22 mouse cellular contexts compared by ENCODE assay signal in genomic region chr17:87849897-87850296, GRCm38 (mm10). TPM values are rescaled to one million over a fixed set of nuclear protein-coding genes. Genes with fewer than 3 reads are reported as not detected.
A peak's percentile ranks its signal among the peaks of the same experiment; 100 is the strongest.
DNase-seq lines count a peak whose midpoint lies in the region; ATAC-seq lines count a peak whose summit lies in the region.
"Had no signal": no experiment of that assay in that cellular context is flagged by ENCODE, and none has a peak within 500 bp of the region (broad histone marks: within the 10 kb centered on the region; RNA-seq: fewer than 3 reads in every experiment).

No protein-coding gene starts in this region.

- H3K4me3 ChIP-seq in neural tube, embryonic 14.5 days (ENCODE audit: low read depth, low read length): no peak overlapping the region
- H3K4me3 ChIP-seq: embryonic facial prominence, embryonic 10.5 days; forebrain, embryonic 13.5 days; heart, embryonic 13.5 days; neural tube, embryonic 12.5 days had no signal

- no peaks in the 10 kb centered on the region for H3K36me3 ChIP-seq in neural tube, embryonic 14.5 days (ENCODE audit: control insufficient read depth, insufficient read depth, low read length)
- H3K36me3 ChIP-seq: embryonic facial prominence, embryonic 10.5 days; heart, embryonic 13.5 days; neural tube, embryonic 12.5 days had no signal

- no peak overlapping the region for H3K27ac ChIP-seq in neural tube, embryonic 14.5 days (ENCODE audit: low read depth, low read length)
- H3K27ac ChIP-seq: embryonic facial prominence, embryonic 10.5 days; forebrain, embryonic 13.5 days; heart, embryonic 13.5 days; neural tube, embryonic 12.5 days had no signal

- WGBS in neural tube, embryonic 14.5 days: 62% methylated on average over 7 of the region's 7 CpGs

- H3K9me3 ChIP-seq in neural tube, embryonic 14.5 days (ENCODE audit: control insufficient read depth, low read length): no peaks in the 10 kb centered on the region
- H3K9me3 ChIP-seq: neural tube, embryonic 12.5 days had no signal

- no peak overlapping the region for H3K9ac ChIP-seq in neural tube, embryonic 14.5 days (replicated peaks; ENCODE audit: low read depth, low read length)
- H3K9ac ChIP-seq: forebrain, embryonic 13.5 days; heart, embryonic 13.5 days; neural tube, embryonic 12.5 days had no signal

- DNase-seq in adrenal gland, adult 2 months: peak; percentile 36
- no peak for DNase-seq in adrenal gland, adult 18-20 months (ENCODE audit: low spot score in 2 of 2)
- peak; percentile 43 for DNase-seq in heart, adult 11 months
- DNase-seq in heart, adult 9 months (ENCODE audit: low spot score in 2 of 2): no peak
- no peak for DNase-seq in neural tube, embryonic 10.5 days (ENCODE audit: extremely low spot score, low spot score)
- DNase-seq in kidney, postnatal 4 days: no peak
- DNase-seq in left cerebral cortex, adult 18-20 months (ENCODE audit: low spot score in 2 of 2): no peak
- DNase-seq: cerebellum, postnatal 36 days; heart, postnatal 36 days; kidney, adult 2 months; kidney, postnatal 25 days; lung, adult 18-20 months; retina, postnatal 1 day; right cerebral cortex, postnatal 4 days; thymus, postnatal 25 days had no signal

- no peaks in the 10 kb centered on the region for H3K27me3 ChIP-seq in neural tube, embryonic 14.5 days (ENCODE audit: control insufficient read depth, insufficient read depth, low read length)
- H3K27me3 ChIP-seq: forebrain, embryonic 13.5 days; heart, embryonic 13.5 days; neural tube, embryonic 12.5 days had no signal

- ATAC-seq in neural tube, embryonic 14.5 days (ENCODE audit: low read depth): peak; percentile 56; the same call in 1 of the 2 replicates
- ATAC-seq: forebrain, embryonic 13.5 days had no signal

- no peaks in the 10 kb centered on the region for H3K4me1 ChIP-seq in neural tube, embryonic 14.5 days (ENCODE audit: control insufficient read depth, insufficient read depth, low read length)
- H3K4me1 ChIP-seq: embryonic facial prominence, embryonic 10.5 days; heart, embryonic 13.5 days had no signal

- H3K4me2 ChIP-seq in neural tube, embryonic 14.5 days (ENCODE audit: low read depth, low read length): no peak overlapping the region
- H3K4me2 ChIP-seq: forebrain, embryonic 13.5 days; heart, embryonic 13.5 days; neural tube, embryonic 12.5 days had no signal

RNA-seq across cellular contexts. Expression of gene Kcnk12, which starts 52.1 kb away (rescaled TPM):
- under 1 TPM; 0.28 to 0.66 TPM for total RNA-seq in adrenal gland, adult 2 months (2021)
- polyA plus RNA-seq in adrenal gland, adult 2 months (2012; rRNA removed): 0.72 and 1.2 TPM in 2 replicates
- total RNA-seq in adrenal gland, adult 18-20 months (2021): under 1 TPM in 1 of 2 experiments, not detected in 1; 0.27 TPM
- polyA plus RNA-seq in neural tube, embryonic 14.5 days (2014; fragmentation: Nextera tagmentation; extraction: Ambion mirVana): 0.95 and 1.3 TPM in 2 replicates
- 10 to 100 TPM; 30.1 to 33.8 TPM for total RNA-seq in left cerebral cortex, adult 18-20 months (2021)
- total RNA-seq: gastrocnemius, postnatal 4 days; heart, postnatal 36 days; liver, adult 2 months had no signal
- polyA plus RNA-seq: heart, embryonic 13.5 days; kidney, adult 2 months had no signal

Comparison
In these comparisons a context has a peak if more than half of its experiments do, and no peak if none do; other contexts are left out.
1. DNase-seq: peak in adrenal gland, adult 2 months (single experiment) and heart, adult 11 months (single experiment); none in adrenal gland, adult 18-20 months (0 of 2), heart, adult 9 months (0 of 2), neural tube, embryonic 10.5 days (single experiment), kidney, postnatal 4 days (0 of 2) and left cerebral cortex, adult 18-20 months (0 of 2).
2. RNA of gene Kcnk12, which starts 52.1 kb away (total RNA-seq): 30.1 to 33.8 TPM in left cerebral cortex, adult 18-20 months; 0.28 to 0.66 TPM in adrenal gland, adult 2 months and 0.27 TPM in adrenal gland, adult 18-20 months; every median in the first group is over 10 times any median in the second.